Mouse (Mus musculus) WW6 (cell line): ENCODE measurements around the gene Gm12248.

Experiments
- DNase-seq: peaks from one replicate; pipeline ENCODE4 v3.0.0-alpha.2; 2013; ENCODE audit warnings: low read depth, low spot score

Gene Gm12248

GRCm38 (mm10) chr11:58093021-58093528 lies at the start of gene Gm12248:
Gene Gm12248, minus strand, starts transcription at chr11:58093134.
- DNase-seq = no peak

- no peak for DNase-seq
Measured at GRCm38 (mm10) chr11:58139466-58139865, 46.5 kb upstream of the Gm12248 start.

GRCm38 (mm10) chr11:58138821-58139220 lies 45.9 kb upstream of the Gm12248 start:
- DNase-seq = no peak

DNA sequence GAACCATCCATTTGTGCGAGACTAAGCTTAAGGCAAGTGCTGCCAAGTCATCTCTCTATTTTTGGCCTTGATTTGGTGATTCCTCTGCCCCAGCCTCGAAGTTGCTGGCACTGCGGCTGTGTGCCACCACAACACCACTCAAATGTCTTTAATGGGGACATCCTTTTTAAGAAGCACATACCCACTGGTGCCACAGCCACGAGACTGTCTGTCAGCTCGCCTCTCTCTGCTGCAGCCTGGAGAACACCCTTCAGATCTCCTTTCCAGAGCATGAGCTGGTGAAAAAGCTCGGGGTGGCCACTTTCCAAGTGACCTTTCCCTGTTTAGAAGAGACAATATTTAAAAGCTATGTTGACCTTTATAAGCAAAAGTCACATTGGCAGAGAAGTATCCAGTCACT lies 43.7 kb upstream of the Gm12248 start:
- DNase-seq = no peak

DNA sequence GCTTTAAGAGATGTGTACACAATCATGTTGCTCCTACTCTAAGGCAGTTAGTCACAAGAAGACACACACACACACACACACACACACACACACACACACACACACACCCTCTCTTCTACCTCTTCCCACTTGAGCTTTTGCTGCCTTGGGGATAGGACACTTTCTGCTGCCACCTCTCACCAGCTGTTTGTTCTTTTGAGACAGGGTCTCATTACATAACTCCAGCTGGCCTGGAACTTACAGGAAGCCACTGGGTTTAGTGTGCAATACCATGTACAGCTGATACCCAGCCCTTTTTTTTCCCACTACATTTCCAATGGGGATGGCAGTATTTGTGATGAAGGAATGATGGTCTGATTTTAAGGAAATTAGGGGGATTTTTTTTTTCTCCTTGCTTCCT lies 42.4 kb upstream of the Gm12248 start:
- no peak for DNase-seq

- DNase-seq = no peak
Measured at GRCm38 (mm10) chr11:58134869-58135268, 41.9 kb upstream of the Gm12248 start.

DNA sequence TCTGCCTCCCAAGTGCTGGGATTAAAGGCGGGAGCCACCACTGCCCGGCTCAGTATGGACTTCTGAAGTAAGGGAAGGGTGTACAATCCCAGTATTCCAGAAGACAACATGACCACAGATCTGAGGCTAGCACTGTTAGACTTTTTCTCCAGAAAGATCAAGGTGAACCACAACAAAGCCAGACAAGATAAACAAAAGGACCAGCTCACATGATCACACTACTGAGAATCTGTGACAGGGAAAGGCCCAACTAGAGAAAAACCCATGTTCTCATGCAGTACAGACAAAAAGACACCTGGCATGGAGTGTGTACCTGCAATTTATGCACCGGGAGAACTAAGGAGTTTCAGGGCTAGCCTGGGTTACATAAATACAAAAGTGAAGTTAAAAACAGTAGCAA lies 39.1 kb upstream of the Gm12248 start:
- DNase-seq = no peak

DNA sequence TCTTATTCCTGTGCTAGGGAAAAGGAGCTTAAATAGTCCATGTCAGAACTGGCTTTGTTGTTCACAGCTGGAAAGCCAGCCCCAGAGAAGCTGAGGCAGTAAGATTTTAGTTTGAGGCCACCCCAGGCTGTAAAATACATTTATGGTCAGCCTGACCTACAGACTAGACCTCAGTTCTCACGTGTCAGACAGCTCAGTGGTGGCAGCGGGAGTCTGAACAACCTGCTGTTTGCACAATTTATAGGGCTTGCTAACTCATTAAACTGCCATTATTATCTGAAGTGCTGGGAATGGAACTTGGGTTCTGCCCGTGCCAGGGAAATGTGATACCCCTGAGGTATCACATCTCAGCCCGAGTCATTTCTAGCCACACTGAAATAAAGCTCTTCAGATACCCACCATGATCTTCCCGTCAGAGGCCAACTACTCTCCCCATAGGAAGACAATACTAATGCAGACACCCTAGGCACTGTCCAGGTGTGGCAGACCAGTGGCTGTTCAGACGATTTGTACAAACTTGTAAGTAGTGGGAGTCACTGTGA lies 36.4 kb upstream of the Gm12248 start:
- no peak for DNase-seq

GRCm38 (mm10) chr11:58127544-58127943 lies 34.6 kb upstream of the Gm12248 start:
- DNase-seq = no peak

DNA sequence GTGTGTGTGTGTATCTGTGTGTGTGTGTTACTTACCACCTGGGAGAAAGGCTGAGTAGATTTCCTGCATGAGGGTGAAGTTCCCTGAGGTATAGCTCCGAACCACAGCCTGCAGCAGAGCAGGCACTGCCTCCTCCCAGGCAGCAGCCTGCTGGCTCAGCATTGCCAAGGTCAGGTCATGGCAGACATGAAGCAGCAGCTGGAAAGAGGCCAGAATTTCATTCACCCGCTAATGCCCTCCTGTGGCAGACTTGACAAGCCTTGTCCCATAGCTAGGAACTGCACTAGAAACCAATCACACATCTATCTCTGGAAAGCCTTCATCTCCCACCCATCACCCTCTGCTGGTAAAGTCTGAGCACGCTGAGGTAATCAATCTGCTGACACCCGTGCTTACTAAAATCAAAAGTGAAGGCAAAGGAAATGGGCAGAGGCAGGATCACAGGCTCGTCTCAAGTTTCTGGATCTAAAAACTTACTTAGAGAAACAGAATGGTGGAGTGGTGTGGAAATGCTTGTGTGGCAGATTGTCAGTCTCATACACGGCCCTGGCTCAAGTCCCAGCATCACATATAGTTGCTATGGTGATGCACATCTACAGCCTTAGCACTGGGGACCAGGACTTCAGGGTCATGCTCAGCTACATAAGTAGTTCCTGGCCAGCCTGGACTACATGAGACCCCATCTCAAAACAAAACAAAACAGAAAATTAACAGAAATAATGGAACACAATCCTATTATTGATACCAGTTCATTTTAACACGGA lies 33.6 kb upstream of the Gm12248 start:
- DNase-seq = no peak

DNA sequence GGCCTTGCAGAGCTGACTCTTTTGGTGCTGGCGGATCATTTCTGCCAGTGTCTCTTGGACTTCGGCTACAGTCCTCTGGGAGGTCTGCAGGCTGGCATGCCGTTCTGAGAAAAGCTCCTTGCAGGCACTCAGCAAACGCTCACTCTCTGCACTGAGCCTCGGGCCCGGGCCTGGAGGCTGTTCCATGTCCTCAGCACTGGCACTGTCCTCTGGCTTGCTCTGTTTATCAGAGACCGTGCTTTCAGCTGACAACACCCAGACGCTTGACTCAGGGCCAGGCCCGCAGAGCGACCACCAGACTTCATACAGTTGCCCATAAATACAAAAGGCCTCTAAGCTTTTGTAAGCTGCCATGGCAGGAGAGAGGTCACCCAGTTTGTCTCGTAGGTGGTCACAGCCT lies 32.1 kb upstream of the Gm12248 start:
- DNase-seq = no peak

DNA sequence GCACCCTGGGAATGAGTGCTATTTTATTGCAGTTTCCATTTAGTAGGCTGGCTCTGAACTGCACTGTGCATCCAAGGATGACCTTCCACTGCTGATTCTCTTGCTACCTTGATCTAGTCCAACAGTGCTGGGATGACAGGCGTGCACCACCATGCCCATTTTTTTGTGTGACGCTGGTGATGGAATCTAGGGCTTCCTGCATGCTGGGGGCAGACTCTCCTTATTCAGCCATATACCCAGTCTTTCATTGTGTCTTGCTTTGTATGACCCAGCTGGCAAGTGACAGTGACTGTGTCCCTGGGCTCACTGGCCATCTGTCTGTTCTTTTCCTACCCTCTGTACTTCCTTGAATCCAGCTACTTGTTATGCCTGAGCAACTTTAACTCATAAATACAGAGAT lies 30.8 kb upstream of the Gm12248 start:
- no peak for DNase-seq

DNA sequence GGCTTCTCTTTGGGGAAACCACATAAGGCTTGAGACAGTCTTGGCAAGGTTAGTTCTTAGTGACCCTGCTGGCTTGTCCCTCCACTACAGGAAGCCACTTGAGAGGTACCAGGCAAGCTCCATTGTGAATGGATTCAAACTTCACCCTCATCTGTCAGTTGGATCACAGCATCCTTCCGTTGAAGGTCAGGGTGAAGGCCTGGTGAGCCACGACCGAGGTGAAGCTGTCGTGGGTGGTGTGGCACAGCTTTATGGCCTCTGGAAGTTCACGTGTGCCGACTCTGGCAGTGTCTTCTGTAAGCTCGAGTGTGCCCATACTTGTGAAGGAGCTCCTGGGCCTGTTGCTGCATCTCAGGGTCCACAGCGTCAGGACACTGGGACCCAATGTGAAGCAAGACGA lies 28.4 kb upstream of the Gm12248 start:
- DNase-seq = no peak

GRCm38 (mm10) chr11:58120655-58121054 lies 27.7 kb upstream of the Gm12248 start:
- no peak for DNase-seq

DNA sequence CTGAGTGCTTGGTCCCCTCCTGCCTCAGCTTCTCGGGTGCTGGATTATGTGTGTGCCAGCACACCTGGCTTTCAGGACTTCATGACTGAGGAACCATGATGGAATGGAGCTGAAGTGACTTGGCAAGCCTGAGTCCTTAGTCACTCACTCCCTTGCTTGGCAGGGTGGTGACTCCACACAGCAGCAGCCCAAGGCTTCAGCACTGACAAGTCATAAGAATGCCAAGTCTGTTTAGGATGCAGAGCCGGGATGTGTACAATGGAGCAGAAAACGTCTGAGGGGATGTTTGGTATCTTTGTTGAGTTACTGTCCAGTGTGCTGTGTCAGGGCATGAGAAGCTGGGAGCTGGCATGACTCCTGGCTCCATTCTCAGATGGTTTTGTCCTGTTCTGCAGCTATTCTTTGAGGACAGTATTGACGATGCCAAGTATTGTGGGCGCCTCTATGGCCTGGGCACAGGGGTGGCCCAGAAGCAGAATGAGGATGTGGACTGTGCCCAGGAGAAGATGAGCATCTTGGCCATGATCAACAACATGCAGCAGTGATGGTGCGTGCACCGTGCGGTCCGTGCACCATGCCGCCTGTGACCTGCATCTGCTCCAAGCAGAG lies 24.2 kb upstream of the Gm12248 start:
- DNase-seq = no peak

DNA sequence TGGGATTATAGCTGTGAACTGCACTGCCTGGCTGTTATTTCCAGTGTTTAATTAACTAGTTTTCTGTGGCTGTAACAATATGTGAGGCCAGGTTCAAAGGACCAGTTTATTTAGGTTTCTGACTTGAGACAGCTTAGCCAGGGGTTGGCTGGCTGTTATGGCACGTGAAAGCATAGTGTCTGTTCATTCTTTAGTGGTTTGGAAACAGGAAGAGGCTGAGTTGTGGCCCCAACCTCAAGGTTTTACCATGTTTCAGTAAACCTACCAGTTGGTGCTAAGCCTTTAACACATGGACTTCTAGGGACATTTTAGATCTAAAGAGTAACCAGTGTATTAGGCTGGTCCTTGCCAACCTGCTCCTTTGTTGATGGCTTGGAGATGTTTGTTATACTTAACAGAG lies 23.6 kb upstream of the Gm12248 start:
- DNase-seq = no peak

DNA sequence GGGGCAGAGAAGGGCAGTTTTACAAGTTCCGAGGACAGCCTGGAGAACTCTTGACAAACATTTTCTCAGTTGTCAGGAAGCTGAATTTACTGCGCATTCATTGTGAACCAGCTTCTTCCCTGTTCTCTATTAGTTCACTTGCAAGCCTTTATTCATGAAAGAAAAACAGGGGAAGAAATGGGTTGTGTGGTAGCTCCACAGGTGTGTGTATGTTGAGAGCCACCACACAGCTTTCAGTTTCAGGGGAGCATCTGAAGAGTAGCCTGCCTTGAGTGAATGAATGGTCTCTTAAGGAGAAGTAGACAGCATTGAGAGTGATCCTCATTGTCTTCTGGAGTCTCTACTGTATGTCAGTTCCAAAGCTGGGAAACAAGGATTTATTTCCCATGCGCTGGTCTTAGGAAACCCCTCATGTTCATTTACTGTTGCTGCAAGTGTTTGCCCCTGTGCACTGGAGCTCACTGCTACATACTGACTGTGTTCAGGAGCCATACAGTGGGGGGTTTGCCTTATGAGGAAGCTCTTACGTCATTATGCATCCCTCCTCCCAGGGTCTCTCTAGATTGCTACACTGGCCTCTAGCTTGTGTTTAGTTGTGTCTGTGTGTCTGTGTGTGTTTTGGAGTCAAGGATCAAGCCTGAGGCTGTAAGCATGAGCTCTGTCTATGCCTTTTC lies 14.9 kb upstream of the Gm12248 start:
- no peak for DNase-seq

DNA sequence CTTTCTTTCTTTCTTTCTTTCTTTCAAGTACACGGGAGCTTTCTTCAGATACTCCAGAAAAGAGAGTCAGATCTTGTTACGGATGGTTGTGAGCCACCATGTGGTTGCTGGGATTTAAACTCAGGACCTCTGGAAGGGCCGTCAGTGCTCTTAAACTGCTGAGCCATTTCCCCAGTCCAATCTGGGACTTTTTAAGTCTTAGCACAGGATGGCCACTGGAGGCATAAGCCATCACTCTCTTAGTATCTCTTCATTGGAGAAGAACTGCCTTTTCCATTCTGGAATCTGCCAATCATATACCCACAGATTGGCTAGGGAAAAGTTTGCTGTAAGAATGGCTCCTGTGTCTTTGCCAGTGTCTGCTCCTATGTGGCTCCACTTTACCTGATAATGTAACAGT lies 14.1 kb upstream of the Gm12248 start:
- no peak for DNase-seq

GRCm38 (mm10) chr11:58104351-58104791 lies 11.4 kb upstream of the Gm12248 start:
- DNase-seq = no peak

DNA sequence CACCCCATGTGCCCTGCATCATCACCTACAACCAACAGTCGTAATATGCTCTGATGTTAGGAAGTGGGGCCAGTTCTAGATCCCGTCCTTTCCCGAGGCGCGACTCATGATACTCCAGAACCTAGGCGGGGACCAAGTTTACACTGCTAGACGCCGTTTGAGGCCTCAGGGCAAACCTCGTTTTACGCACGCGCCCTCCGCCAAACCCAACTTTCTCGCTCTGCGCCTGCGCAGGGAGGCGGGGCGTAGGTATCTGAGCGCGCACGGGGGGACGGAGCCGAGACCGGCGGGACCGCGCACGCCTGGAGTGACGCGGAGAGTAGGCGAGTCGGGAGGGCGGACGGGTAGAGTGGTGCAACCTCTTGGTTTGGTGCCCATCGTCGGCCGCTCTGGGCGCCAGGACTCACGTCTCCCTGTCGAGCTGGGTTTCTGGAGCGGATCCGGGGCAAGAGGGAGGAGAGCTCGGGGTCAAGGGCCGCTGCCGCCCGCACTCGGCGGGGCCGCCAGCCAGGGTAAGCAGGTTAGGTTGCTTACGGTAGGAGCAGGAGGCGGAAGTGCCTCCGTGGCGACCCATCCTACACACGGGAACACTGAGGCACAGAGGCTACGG lies 10.9 kb upstream of the Gm12248 start, which contains the start of gene Cnot8:
Gene Cnot8, plus strand, starts transcription at position 457 of the 610 bp plus-strand sequence.
- DNase-seq = peak; percentile 99

DNA sequence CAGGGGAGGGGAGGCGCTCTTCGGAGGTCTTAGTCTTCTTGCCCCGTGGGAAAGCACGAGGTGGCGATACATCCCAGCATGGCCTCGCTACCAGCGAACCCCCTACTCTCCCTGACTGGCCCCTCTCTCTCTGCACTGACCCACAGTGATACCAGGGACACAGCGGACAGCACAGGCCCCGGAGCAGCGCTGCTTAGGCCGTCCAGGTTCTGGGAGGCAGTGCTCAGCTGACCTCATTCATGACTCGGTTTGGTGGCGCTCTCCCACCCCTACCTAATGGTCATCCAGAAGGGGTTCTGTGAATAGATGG lies 10.4 kb upstream of the Gm12248 start:
- DNase-seq = no peak
